Mouse (Mus musculus) midbrain, postnatal 0 days (tissue): ENCODE measurements around the gene Pramel1. TPM values are rescaled to one million over a fixed set of nuclear protein-coding genes. Genes with fewer than 3 reads are reported as not detected.
"Not testable (repeated sequence)": the region's sequence is repeated elsewhere in the genome, so short reads cannot be mapped to it uniquely, and the experiment has no call there.

Source experiments
- ATAC-seq: fragments of 200-750 bp; cut with Nextera tagmentation; 2 replicates; pipeline ENCODE4 v1.8.0; 2017; ENCODE audit warnings: moderate number of reproducible peaks, mild to moderate bottlenecking, moderate TSS enrichment, moderate library complexity; ENCODE audit not compliant: low FRiP score
- DNase-seq: peaks from one replicate; pipeline ENCODE4 v3.0.0-alpha.2; 2015; ENCODE audit warnings: low spot score
- H3K27ac ChIP-seq: fragments of 300-500 bp; sonication (generic); 2 replicates; pipeline ENCODE4 v1.5.1; 2014; ENCODE audit warnings: low read depth, mild to moderate bottlenecking, low read length, mixed read lengths
- H3K27me3 ChIP-seq: fragments of 300-500 bp; sonication (generic); 2 replicates; pipeline ENCODE4 v1.6.1; 2014; ENCODE audit warnings: low read length, control low read depth, mixed read lengths; ENCODE audit not compliant: insufficient read depth
- H3K36me3 ChIP-seq: fragments of 300-500 bp; sonication (generic); 2 replicates; pipeline ENCODE4 v1.6.1; 2014; ENCODE audit warnings: low read length, control low read depth, mixed read lengths; ENCODE audit not compliant: insufficient read depth
- H3K4me1 ChIP-seq: fragments of 300-500 bp; sonication (generic); 2 replicates; pipeline ENCODE4 v1.6.1; 2014; ENCODE audit warnings: mild to moderate bottlenecking, control low read depth, antibody characterized with exemption, low read length, mixed read lengths; ENCODE audit not compliant: insufficient read depth
- H3K4me2 ChIP-seq: fragments of 300-500 bp; sonication (generic); 2 replicates; pipeline ENCODE4 v1.6.1; 2014; ENCODE audit warnings: low read depth, mild to moderate bottlenecking, low read length, mixed read lengths; ENCODE audit not compliant: poor library complexity, severe bottlenecking
- H3K4me3 ChIP-seq: fragments of 300-500 bp; sonication (generic); 2 replicates; pipeline ENCODE4 v1.5.1; 2014; ENCODE audit warnings: low read depth, mild to moderate bottlenecking, low read length, moderate library complexity
- H3K9ac ChIP-seq: fragments of 300-500 bp; sonication (generic); replicated peaks from 2 replicates; pipeline ENCODE4 v1.6.1; 2014; ENCODE audit warnings: mild to moderate bottlenecking, low read length, moderate library complexity, mixed read lengths; ENCODE audit not compliant: poor library complexity, severe bottlenecking
- H3K9me3 ChIP-seq: fragments of 300-500 bp; sonication (generic); 2 replicates; pipeline ENCODE4 v1.6.1; 2016; ENCODE audit warnings: low read length, control low read depth
- CTCF ChIP-seq: IDR thresholded peaks from 2 replicates; pipeline ENCODE4 v1.5.1; 2016; ENCODE audit warnings: antibody characterized with exemption, mild to moderate bottlenecking
- WGBS: fragments of 180-500 bp; shearing (Covaris S2); extraction: QIAGEN DNeasy Blood & Tissue Kit; methylation state at CpG from one replicate; pipeline ENCODE4 v1.1.7; 2014; 5-methylcytosine and 5-hydroxymethylcytosine counted together
- polyA plus RNA-seq: library from polyadenylated mRNA; unstranded; fragments of >200 nt; fragmentation: Nextera tagmentation; extraction: Ambion mirVana; gene quantifications from 2 replicates; pipeline ENCODE4 v1.2.1, GENCODE M21; 2015
- total RNA-seq: library from RNA; depleted of rRNA; stranded (reverse); fragments of >200 nt; gene quantifications from 2 replicates; pipeline ENCODE4 v1.2.3, GENCODE M21; 2014; rRNA removed

Pramel1 gene
- total and polyA plus RNA-seq, 2 experiments from 2014 or later = not detected

GRCm38 (mm10) chr4:143414121-143414520 lies 19.9 kb downstream of the Pramel1 start:
- TF ChIP-seq CTCF = no peak
- Histone ChIP-seq H3K27me3 (no peaks in the 10 kb centered on the region), H3K9ac (no peak overlapping the region), H3K4me2 (no peak overlapping the region), H3K9me3 (no peaks in the 10 kb centered on the region), H3K4me1 (no peaks in the 10 kb centered on the region), H3K4me3 (no peak overlapping the region), H3K27ac (no peak overlapping the region), H3K36me3 (peaks cover 32% of the 10 kb centered on the region)
- WGBS = 98% methylated on average over 3 of the region's 3 CpGs
- ATAC-seq (no peak), DNase-seq (no peak)

- H3K27me3 ChIP-seq, H3K36me3 ChIP-seq, H3K27ac ChIP-seq, ATAC-seq, H3K4me1 ChIP-seq, DNase-seq, H3K4me3 ChIP-seq, H3K9me3 ChIP-seq, H3K9ac ChIP-seq, H3K4me2 ChIP-seq: not testable (repeated sequence)
- WGBS = 85% methylated on average over 5 of the region's 5 CpGs
These were observed 32.5 kb downstream of the Pramel1 start for GRCm38 (mm10) chr4:143426770-143427169.

Other genes starting within 250 kb of the Pramel1 start
- 19.1 and 25.6 TPM in 2 replicates for gene Prdm2, start 181.4 kb upstream of the Pramel1 start, total RNA-seq
- 9.7 and 10.9 TPM in 2 replicates for gene Prdm2, start 181.4 kb upstream of the Pramel1 start, polyA plus RNA-seq
- gene Pdpn, start 94.9 kb upstream of the Pramel1 start, total RNA-seq = 32.3 and 37.6 TPM in 2 replicates
- 33.6 and 35.2 TPM in 2 replicates for gene Pdpn, start 94.9 kb upstream of the Pramel1 start, polyA plus RNA-seq
- 0.33 and 2.3 TPM in 2 replicates for gene Lrrc38, start 44.7 kb upstream of the Pramel1 start, total RNA-seq
- gene Lrrc38, start 44.7 kb upstream of the Pramel1 start, polyA plus RNA-seq = 0.64 and 0.67 TPM in 2 replicates
- gene Pramef8, start 18.0 kb downstream of the Pramel1 start, total RNA-seq = 34.9 and 39.0 TPM in 2 replicates
- 16.1 and 17.0 TPM in 2 replicates for gene Pramef8, start 18.0 kb downstream of the Pramel1 start, polyA plus RNA-seq
- gene Oog4, start 55.9 kb downstream of the Pramel1 start, total RNA-seq = not detected in 2 replicates
- not detected in 2 replicates for gene Oog4, start 55.9 kb downstream of the Pramel1 start, polyA plus RNA-seq
- not detected in 2 replicates for gene Gm13043, start 116.9 kb downstream of the Pramel1 start, total RNA-seq
- not detected in 2 replicates for gene Gm13043, start 116.9 kb downstream of the Pramel1 start, polyA plus RNA-seq
- gene Gm13040, start 141.5 kb downstream of the Pramel1 start, total RNA-seq = not detected in 2 replicates
- not detected in 2 replicates for gene Gm13040, start 141.5 kb downstream of the Pramel1 start, polyA plus RNA-seq
- gene BC080695, start 157.3 kb downstream of the Pramel1 start, total RNA-seq = not detected in 2 replicates
- gene BC080695, start 157.3 kb downstream of the Pramel1 start, polyA plus RNA-seq = not detected in 2 replicates
- not detected in 2 replicates for gene Gm13057, start 157.3 kb downstream of the Pramel1 start, total RNA-seq
- not detected in 2 replicates for gene Gm13057, start 157.3 kb downstream of the Pramel1 start, polyA plus RNA-seq
- not detected in 2 replicates for gene Gm13083, start 220.6 kb downstream of the Pramel1 start, total RNA-seq
- not detected in 2 replicates for gene Gm13083, start 220.6 kb downstream of the Pramel1 start, polyA plus RNA-seq